Mouse (Mus musculus): ENCODE measurements around the gene Gja1. TPM values are rescaled to one million over a fixed set of nuclear protein-coding genes. Genes with fewer than 3 reads are reported as not detected.
A peak's percentile ranks its signal among the peaks of the same experiment; 100 is the strongest.
"Not testable (repeated sequence)": the region's sequence is repeated elsewhere in the genome, so short reads cannot be mapped to it uniquely, and the experiment has no call there.

The Gja1 gene
- polyA plus RNA-seq, 1 experiment from 2014 or later = 113 TPM

GRCm38 (mm10) chr10:56385195-56386109, 8.3 kb downstream of the Gja1 start:
- no peak overlapping the region for H3K4me2 ChIP-seq
- 38% methylated on average over 13 of the region's 13 CpGs for WGBS
- H3K4me3 ChIP-seq = no peak overlapping the region
- H3K27me3 ChIP-seq (replicated peaks) = no peaks in the 10 kb centered on the region
- no peak overlapping the region for H3K9ac ChIP-seq
- no peak overlapping the region for H3K27ac ChIP-seq
- no peaks in the 10 kb centered on the region for H3K36me3 ChIP-seq (replicated peaks)
- H3K9me3 ChIP-seq = no peaks in the 10 kb centered on the region
- no peaks in the 10 kb centered on the region for H3K4me1 ChIP-seq
- ATAC-seq (replicated peaks) = peak; percentile 56

GRCm38 (mm10) chr10:56393095-56393784, 16.1 kb downstream of the Gja1 start:
- H3K9ac ChIP-seq = no peak overlapping the region
- H3K4me3 ChIP-seq = no peak overlapping the region
- H3K27me3 ChIP-seq (replicated peaks) = no peaks in the 10 kb centered on the region
- H3K36me3 ChIP-seq (replicated peaks) = no peaks in the 10 kb centered on the region
- no peaks in the 10 kb centered on the region for H3K4me1 ChIP-seq
- no peak overlapping the region for H3K27ac ChIP-seq
- ATAC-seq (replicated peaks) = no peak
- WGBS = 79% methylated on average over 6 of the region's 6 CpGs
- no peaks in the 10 kb centered on the region for H3K9me3 ChIP-seq
- no peak overlapping the region for H3K4me2 ChIP-seq

- not testable (repeated sequence) for H3K36me3 ChIP-seq (replicated peaks); H3K4me2 ChIP-seq; ATAC-seq (replicated peaks); H3K9ac ChIP-seq; H3K4me3 ChIP-seq; H3K27me3 ChIP-seq (replicated peaks); H3K4me1 ChIP-seq; H3K27ac ChIP-seq; H3K9me3 ChIP-seq
- WGBS = 92% methylated on average over 7 of the region's 7 CpGs
These were observed 16.8 kb downstream of the Gja1 start for GRCm38 (mm10) chr10:56393815-56394417.

- H3K4me2 ChIP-seq = no peak overlapping the region
- WGBS = 81% methylated on average over 8 of the region's 8 CpGs
- H3K27me3 ChIP-seq (replicated peaks) = no peaks in the 10 kb centered on the region
- H3K36me3 ChIP-seq (replicated peaks) = no peaks in the 10 kb centered on the region
- H3K4me3 ChIP-seq = no peak overlapping the region
- no peak overlapping the region for H3K9ac ChIP-seq
- no peaks in the 10 kb centered on the region for H3K4me1 ChIP-seq
- ATAC-seq (replicated peaks) = no peak
- H3K27ac ChIP-seq = no peak overlapping the region
- no peaks in the 10 kb centered on the region for H3K9me3 ChIP-seq
These were observed 20.7 kb downstream of the Gja1 start for GRCm38 (mm10) chr10:56397875-56398274.

DNA sequence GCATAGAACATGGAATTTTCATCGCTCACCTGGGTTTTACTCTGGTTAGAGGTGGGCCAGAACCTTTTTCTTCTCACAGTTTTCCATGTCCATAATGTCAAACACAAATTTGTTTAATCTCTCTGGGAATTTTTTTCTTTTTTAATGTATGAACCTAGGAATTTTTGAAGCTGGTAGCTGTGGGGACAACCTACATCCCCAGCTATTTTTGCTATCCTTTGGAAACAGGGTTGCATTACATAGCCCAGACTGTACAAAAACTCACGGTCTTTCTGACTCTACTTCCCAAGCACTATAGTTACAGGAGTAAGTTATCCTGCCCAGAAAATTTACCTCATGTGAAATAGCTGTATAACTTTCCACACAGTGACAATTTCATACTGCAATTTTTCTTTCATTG, 21.2 kb downstream of the Gja1 start:
- Histone ChIP-seq H3K27ac (no peak overlapping the region), H3K9ac (no peak overlapping the region), H3K27me3 (replicated peaks) (no peaks in the 10 kb centered on the region), H3K4me3 (no peak overlapping the region), H3K9me3 (no peaks in the 10 kb centered on the region), H3K4me1 (no peaks in the 10 kb centered on the region), H3K4me2 (no peak overlapping the region), H3K36me3 (replicated peaks) (no peaks in the 10 kb centered on the region)
- 96% methylated on average over 2 of the region's 2 CpGs for WGBS
- no peak for ATAC-seq (replicated peaks)

GRCm38 (mm10) chr10:56401396-56401795, 24.3 kb downstream of the Gja1 start:
- not testable (repeated sequence) for H3K27ac ChIP-seq; H3K4me1 ChIP-seq; H3K27me3 ChIP-seq (replicated peaks); H3K4me3 ChIP-seq; H3K36me3 ChIP-seq (replicated peaks); H3K9me3 ChIP-seq; H3K4me2 ChIP-seq; ATAC-seq (replicated peaks); H3K9ac ChIP-seq
- WGBS = 92% methylated on average over 8 of the region's 8 CpGs

DNA sequence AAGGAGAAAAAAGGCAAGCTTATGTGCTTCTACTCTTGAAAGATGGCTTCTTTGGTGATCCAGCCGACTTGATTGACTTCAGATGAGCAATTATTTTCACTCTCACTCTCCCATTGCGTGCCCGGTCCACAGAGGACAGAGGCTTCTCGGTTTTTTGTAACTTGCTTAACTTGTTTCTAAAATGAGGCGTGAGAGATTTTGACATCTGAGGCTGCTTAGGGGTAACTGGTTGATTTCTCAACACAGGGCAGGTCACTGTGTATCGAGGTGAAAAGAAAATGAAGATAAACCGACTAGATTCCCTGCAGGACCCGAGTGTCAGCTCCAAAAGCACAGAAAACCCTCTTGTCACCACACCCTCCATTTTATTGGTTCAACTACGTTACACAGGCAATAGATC, 28.8 kb downstream of the Gja1 start:
- Histone ChIP-seq H3K27me3 (replicated peaks) (no peaks in the 10 kb centered on the region), H3K9me3 (no peaks in the 10 kb centered on the region), H3K36me3 (replicated peaks) (no peaks in the 10 kb centered on the region), H3K9ac (no peak overlapping the region), H3K4me2 (no peak overlapping the region), H3K4me3 (no peak overlapping the region), H3K27ac (no peak overlapping the region), H3K4me1 (no peaks in the 10 kb centered on the region)
- 84% methylated on average over 9 of the region's 9 CpGs for WGBS
- ATAC-seq (replicated peaks) = no peak

GRCm38 (mm10) chr10:56406386-56407130, 29.4 kb downstream of the Gja1 start:
- Histone ChIP-seq H3K36me3 (replicated peaks) (no peaks in the 10 kb centered on the region), H3K27ac (no peak overlapping the region), H3K9me3 (no peaks in the 10 kb centered on the region), H3K27me3 (replicated peaks) (no peaks in the 10 kb centered on the region), H3K4me1 (no peaks in the 10 kb centered on the region), H3K9ac (no peak overlapping the region), H3K4me2 (no peak overlapping the region), H3K4me3 (no peak overlapping the region)
- WGBS = 92% methylated on average over 6 of the region's 6 CpGs
- no peak for ATAC-seq (replicated peaks)

GRCm38 (mm10) chr10:56415894-56416570, 38.9 kb downstream of the Gja1 start:
- H3K4me1 ChIP-seq = no peaks in the 10 kb centered on the region
- H3K27ac ChIP-seq = no peak overlapping the region
- WGBS = 89% methylated on average over 7 of the region's 7 CpGs
- H3K4me3 ChIP-seq = no peak overlapping the region
- H3K36me3 ChIP-seq (replicated peaks) = no peaks in the 10 kb centered on the region
- no peaks in the 10 kb centered on the region for H3K27me3 ChIP-seq (replicated peaks)
- no peaks in the 10 kb centered on the region for H3K9me3 ChIP-seq
- ATAC-seq (replicated peaks) = no peak
- no peak overlapping the region for H3K9ac ChIP-seq
- H3K4me2 ChIP-seq = no peak overlapping the region

DNA sequence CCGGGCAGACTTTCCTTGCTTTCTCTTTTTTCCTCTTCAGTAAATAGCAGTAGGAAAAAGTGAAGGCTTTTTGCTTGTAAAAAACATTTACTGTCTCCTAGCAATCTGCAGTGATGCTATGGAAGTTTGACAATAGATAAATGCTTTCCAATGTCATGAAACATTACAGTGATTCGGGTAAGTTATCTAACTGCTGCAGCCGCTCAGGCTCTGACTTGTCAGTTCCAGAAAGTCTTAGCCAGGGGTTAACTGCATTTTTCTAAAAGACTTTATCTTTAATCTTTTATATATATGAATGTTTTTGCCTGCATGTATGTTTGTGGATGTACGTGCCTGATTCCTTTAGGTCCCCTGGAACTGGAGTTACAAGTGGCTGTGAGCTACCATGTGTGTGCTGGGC, 45.4 kb downstream of the Gja1 start:
- 83% methylated on average over 4 of the region's 4 CpGs for WGBS
- Histone ChIP-seq H3K4me3 (no peak overlapping the region), H3K27ac (no peak overlapping the region), H3K9ac (no peak overlapping the region), H3K4me2 (no peak overlapping the region), H3K4me1 (no peaks in the 10 kb centered on the region), H3K9me3 (no peaks in the 10 kb centered on the region), H3K36me3 (replicated peaks) (no peaks in the 10 kb centered on the region), H3K27me3 (replicated peaks) (no peaks in the 10 kb centered on the region)
- no peak for ATAC-seq (replicated peaks)

DNA sequence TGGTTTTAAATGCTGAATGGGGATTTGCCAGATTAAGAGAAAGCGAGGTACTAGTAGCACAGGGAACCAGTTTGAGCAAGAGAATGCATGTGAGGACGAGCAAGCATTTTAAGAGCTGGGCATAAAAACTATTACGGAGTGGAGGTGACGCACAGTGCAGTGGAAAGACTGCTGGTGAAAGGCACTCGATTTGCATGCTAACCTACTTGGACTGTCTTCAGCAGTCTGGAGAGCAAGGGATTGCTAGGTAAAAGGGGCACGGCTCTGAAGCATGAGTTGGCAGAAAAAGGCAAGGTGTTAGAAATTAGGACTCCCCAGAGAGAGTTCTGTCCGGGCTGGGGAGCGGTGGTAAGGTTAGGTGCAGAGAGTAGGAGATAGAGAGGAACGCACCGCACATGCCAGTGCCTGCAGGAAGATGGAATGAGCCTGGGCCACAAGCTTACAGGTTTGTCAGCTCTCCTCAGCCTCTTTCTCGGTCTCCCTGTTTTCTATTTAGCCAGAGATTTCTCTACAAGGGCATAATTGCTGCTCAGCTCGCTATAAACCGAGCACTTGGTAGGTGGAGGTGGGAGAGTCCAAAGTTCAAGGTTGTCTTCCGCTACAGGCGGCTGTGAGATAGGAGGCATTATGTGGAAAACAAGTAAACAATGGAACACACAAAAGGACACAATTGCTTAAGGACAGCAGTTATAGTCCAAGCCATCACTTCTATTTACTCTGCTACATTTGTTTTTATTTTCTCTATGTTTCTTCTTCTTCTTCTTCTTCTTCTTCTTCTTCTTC, 48.1 kb downstream of the Gja1 start:
- no peak for ATAC-seq (replicated peaks)
- Histone ChIP-seq H3K4me3 (no peak overlapping the region), H3K36me3 (replicated peaks) (no peaks in the 10 kb centered on the region), H3K27ac (no peak overlapping the region), H3K9me3 (no peaks in the 10 kb centered on the region), H3K27me3 (replicated peaks) (no peaks in the 10 kb centered on the region), H3K4me1 (no peaks in the 10 kb centered on the region), H3K9ac (no peak overlapping the region), H3K4me2 (no peak overlapping the region)
- 85% methylated on average over 15 of the region's 15 CpGs for WGBS

All from midbrain, embryonic 15.5 days (tissue).